Mouse (Mus musculus): ENCODE data around the gene Xpo6. TPM values are rescaled to one million over a fixed set of nuclear protein-coding genes. Genes with fewer than 3 reads are reported as not detected.
A peak's percentile ranks its signal among the peaks of the same experiment; 100 is the strongest.

The Xpo6 gene
- polyA plus RNA-seq (2015; fragmentation: Nextera tagmentation; extraction: Ambion mirVana), result 49.7 and 51.0 TPM in 2 replicates

GRCm38 (mm10) chr7:126200178-126200996, at the start of gene Xpo6:
Gene Xpo6, minus strand, starts transcription at chr7:126200501.
- Histone ChIP-seq H3K9me3 (replicated peaks; ENCODE audit: control insufficient read depth, low read length, poor library complexity, severe bottlenecking) (no peaks in the 10 kb centered on the region), H3K36me3 (ENCODE audit: control insufficient read depth, insufficient read depth, low read length) (no peaks in the 10 kb centered on the region), H3K27me3 (ENCODE audit: control insufficient read depth, insufficient read depth, low read depth, low read length) (no peaks in the 10 kb centered on the region), H3K9ac (ENCODE audit: low read depth, low read length) (peak within 1 kb of the TSS; percentile 98), H3K4me1 (ENCODE audit: control insufficient read depth, insufficient read depth, low read length) (peaks cover 28% of the 10 kb centered on the region), H3K4me2 (ENCODE audit: low read length) (peak within 1 kb of the TSS; percentile 87), H3K27ac (ENCODE audit: low read length) (peak within 1 kb of the TSS; percentile 89), H3K4me3 (ENCODE audit: low read depth, low read length) (peak within 1 kb of the TSS; percentile 94)
- peak; percentile 97 for ATAC-seq
- under 1% methylated on average over 52 of the region's 57 CpGs for WGBS

DNA sequence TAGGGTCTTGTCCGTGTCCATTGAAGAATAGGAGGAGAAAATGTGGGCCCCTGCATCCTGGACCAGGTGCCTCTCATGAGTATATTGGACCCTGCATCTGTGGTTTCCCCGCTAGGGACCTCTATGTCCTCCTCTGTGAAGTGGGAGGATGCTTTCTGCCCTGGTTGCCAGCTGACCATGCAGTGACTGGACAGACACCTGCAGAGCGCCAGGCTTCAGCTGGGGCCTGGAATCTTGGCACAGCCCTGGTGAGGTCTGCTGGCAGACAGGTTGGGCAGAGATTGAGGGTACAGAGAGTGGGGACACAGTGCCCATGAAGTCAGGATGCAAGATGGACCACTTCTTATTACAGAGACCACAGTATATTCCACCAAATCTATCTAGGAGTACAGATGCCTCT, 49.7 kb upstream of the Xpo6 start:
- ATAC-seq, result no peak
- H3K4me2 ChIP-seq (ENCODE audit: low read length), result no peak overlapping the region
- H3K27me3 ChIP-seq (ENCODE audit: control insufficient read depth, insufficient read depth, low read depth, low read length), result no peaks in the 10 kb centered on the region
- H3K27ac ChIP-seq (ENCODE audit: low read length), result no peak overlapping the region
- 93% methylated on average over 3 of the region's 3 CpGs for WGBS
- no peaks in the 10 kb centered on the region for H3K9me3 ChIP-seq (replicated peaks; ENCODE audit: control insufficient read depth, low read length, poor library complexity, severe bottlenecking)
- 0 out of 2 replicates have a peak, but pooled peaks cover 4% of the 10 kb centered on the region for H3K4me1 ChIP-seq (ENCODE audit: control insufficient read depth, insufficient read depth, low read length)
- H3K36me3 ChIP-seq (ENCODE audit: control insufficient read depth, insufficient read depth, low read length), result no peaks in the 10 kb centered on the region
- no peak overlapping the region for H3K4me3 ChIP-seq (ENCODE audit: low read depth, low read length)
- no peak overlapping the region for H3K9ac ChIP-seq (ENCODE audit: low read depth, low read length)

- H3K4me2 ChIP-seq (ENCODE audit: low read length), result no peak overlapping the region
- no peaks in the 10 kb centered on the region for H3K36me3 ChIP-seq (ENCODE audit: control insufficient read depth, insufficient read depth, low read length)
- no peak overlapping the region for H3K27ac ChIP-seq (ENCODE audit: low read length)
- H3K9ac ChIP-seq (ENCODE audit: low read depth, low read length), result no peak overlapping the region
- H3K4me3 ChIP-seq (ENCODE audit: low read depth, low read length), result no peak overlapping the region
- no peak for ATAC-seq
- H3K9me3 ChIP-seq (replicated peaks; ENCODE audit: control insufficient read depth, low read length, poor library complexity, severe bottlenecking), result no peaks in the 10 kb centered on the region
- 0 out of 2 replicates have a peak, but pooled peaks cover 4% of the 10 kb centered on the region for H3K4me1 ChIP-seq (ENCODE audit: control insufficient read depth, insufficient read depth, low read length)
- WGBS, result 69% methylated on average over 5 of the region's 5 CpGs
- no peaks in the 10 kb centered on the region for H3K27me3 ChIP-seq (ENCODE audit: control insufficient read depth, insufficient read depth, low read depth, low read length)
Observed at GRCm38 (mm10) chr7:126249146-126249545, 48.8 kb upstream of the Xpo6 start.

DNA sequence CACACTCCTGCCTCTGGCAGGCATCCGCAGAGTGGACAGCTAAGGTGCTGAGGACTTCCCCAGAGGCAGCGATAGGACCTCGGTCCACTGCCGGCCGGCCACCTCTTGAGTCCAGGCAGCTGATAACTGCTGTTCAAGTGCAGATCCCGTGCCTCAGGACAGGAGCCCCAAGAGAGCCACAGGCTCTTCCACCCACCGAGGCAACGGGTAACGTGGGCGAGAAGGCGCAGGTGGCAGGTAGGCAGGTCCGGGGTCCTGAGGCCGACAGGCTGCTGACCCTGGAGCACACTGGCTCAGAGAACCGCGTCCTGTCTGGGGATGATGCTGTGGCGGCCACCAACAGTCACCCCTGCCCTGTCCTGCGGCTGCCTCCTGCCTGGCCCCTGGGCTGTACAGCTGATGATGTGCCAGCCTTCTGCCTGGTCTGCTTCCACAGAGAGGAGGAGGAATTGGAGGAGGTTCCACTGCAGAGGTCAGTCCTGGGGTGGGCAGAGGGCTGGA, 48.4 kb upstream of the Xpo6 start:
- no peak overlapping the region for H3K27ac ChIP-seq (ENCODE audit: low read length)
- no peaks in the 10 kb centered on the region for H3K27me3 ChIP-seq (ENCODE audit: control insufficient read depth, insufficient read depth, low read depth, low read length)
- H3K9ac ChIP-seq (ENCODE audit: low read depth, low read length), result no peak overlapping the region
- H3K9me3 ChIP-seq (replicated peaks; ENCODE audit: control insufficient read depth, low read length, poor library complexity, severe bottlenecking), result no peaks in the 10 kb centered on the region
- H3K4me1 ChIP-seq (ENCODE audit: control insufficient read depth, insufficient read depth, low read length), result 0 out of 2 replicates have a peak, but pooled peaks cover 4% of the 10 kb centered on the region
- H3K4me3 ChIP-seq (ENCODE audit: low read depth, low read length), result no peak overlapping the region
- 47% methylated on average over 17 of the region's 17 CpGs for WGBS
- no peak overlapping the region; the same call in 1 of the 2 replicates for H3K4me2 ChIP-seq (ENCODE audit: low read length)
- ATAC-seq, result no peak
- no peaks in the 10 kb centered on the region for H3K36me3 ChIP-seq (ENCODE audit: control insufficient read depth, insufficient read depth, low read length)

GRCm38 (mm10) chr7:126248088-126248487, 47.8 kb upstream of the Xpo6 start:
- H3K9ac ChIP-seq (ENCODE audit: low read depth, low read length), result no peak overlapping the region
- H3K27ac ChIP-seq (ENCODE audit: low read length), result no peak overlapping the region
- no peaks in the 10 kb centered on the region for H3K36me3 ChIP-seq (ENCODE audit: control insufficient read depth, insufficient read depth, low read length)
- WGBS, result 6% methylated on average over 6 of the region's 6 CpGs
- H3K9me3 ChIP-seq (replicated peaks; ENCODE audit: control insufficient read depth, low read length, poor library complexity, severe bottlenecking), result no peaks in the 10 kb centered on the region
- H3K4me1 ChIP-seq (ENCODE audit: control insufficient read depth, insufficient read depth, low read length), result 0 out of 2 replicates have a peak, but pooled peaks cover 4% of the 10 kb centered on the region
- no peak overlapping the region for H3K4me3 ChIP-seq (ENCODE audit: low read depth, low read length)
- ATAC-seq, result no peak
- H3K27me3 ChIP-seq (ENCODE audit: control insufficient read depth, insufficient read depth, low read depth, low read length), result no peaks in the 10 kb centered on the region
- H3K4me2 ChIP-seq (ENCODE audit: low read length), result peak overlapping the region; percentile 23; the same call in 1 of the 2 replicates

GRCm38 (mm10) chr7:126244168-126244750, 44.0 kb upstream of the Xpo6 start:
- Histone ChIP-seq H3K4me2 (ENCODE audit: low read length) (no peak overlapping the region), H3K4me3 (ENCODE audit: low read depth, low read length) (no peak overlapping the region), H3K9me3 (replicated peaks; ENCODE audit: control insufficient read depth, low read length, poor library complexity, severe bottlenecking) (no peaks in the 10 kb centered on the region), H3K36me3 (ENCODE audit: control insufficient read depth, insufficient read depth, low read length) (no peaks in the 10 kb centered on the region), H3K4me1 (ENCODE audit: control insufficient read depth, insufficient read depth, low read length) (0 out of 2 replicates have a peak, but pooled peaks cover 4% of the 10 kb centered on the region), H3K27me3 (ENCODE audit: control insufficient read depth, insufficient read depth, low read depth, low read length) (no peaks in the 10 kb centered on the region), H3K9ac (ENCODE audit: low read depth, low read length) (no peak overlapping the region), H3K27ac (ENCODE audit: low read length) (no peak overlapping the region)
- ATAC-seq, result no peak
- 67% methylated on average over 6 of the region's 6 CpGs for WGBS

GRCm38 (mm10) chr7:126240814-126241360, 40.6 kb upstream of the Xpo6 start:
- no peak overlapping the region for H3K4me3 ChIP-seq (ENCODE audit: low read depth, low read length)
- ATAC-seq, result no peak
- no peaks in the 10 kb centered on the region for H3K36me3 ChIP-seq (ENCODE audit: control insufficient read depth, insufficient read depth, low read length)
- H3K9ac ChIP-seq (ENCODE audit: low read depth, low read length), result no peak overlapping the region
- no peak overlapping the region for H3K4me2 ChIP-seq (ENCODE audit: low read length)
- 82% methylated on average over 14 of the region's 14 CpGs for WGBS
- H3K27ac ChIP-seq (ENCODE audit: low read length), result no peak overlapping the region
- H3K4me1 ChIP-seq (ENCODE audit: control insufficient read depth, insufficient read depth, low read length), result no peaks in the 10 kb centered on the region
- no peaks in the 10 kb centered on the region for H3K27me3 ChIP-seq (ENCODE audit: control insufficient read depth, insufficient read depth, low read depth, low read length)
- H3K9me3 ChIP-seq (replicated peaks; ENCODE audit: control insufficient read depth, low read length, poor library complexity, severe bottlenecking), result no peaks in the 10 kb centered on the region

- Histone ChIP-seq H3K27ac (ENCODE audit: low read length) (no peak overlapping the region), H3K27me3 (ENCODE audit: control insufficient read depth, insufficient read depth, low read depth, low read length) (no peaks in the 10 kb centered on the region), H3K9ac (ENCODE audit: low read depth, low read length) (no peak overlapping the region), H3K4me3 (ENCODE audit: low read depth, low read length) (no peak overlapping the region), H3K4me1 (ENCODE audit: control insufficient read depth, insufficient read depth, low read length) (no peaks in the 10 kb centered on the region), H3K9me3 (replicated peaks; ENCODE audit: control insufficient read depth, low read length, poor library complexity, severe bottlenecking) (no peaks in the 10 kb centered on the region), H3K36me3 (ENCODE audit: control insufficient read depth, insufficient read depth, low read length) (no peaks in the 10 kb centered on the region), H3K4me2 (ENCODE audit: low read length) (no peak overlapping the region)
- WGBS, result 87% methylated on average over 5 of the region's 5 CpGs
- no peak for ATAC-seq
Observed at GRCm38 (mm10) chr7:126236794-126237192, 36.5 kb upstream of the Xpo6 start.

Measured in midbrain, embryonic 16.5 days (tissue).